Mouse (Mus musculus): ENCODE measurements around the gene Agbl5.

- TF ChIP-seq CTCF (IDR thresholded peaks at IDR 0.05; ENCODE audit: control insufficient read depth, insufficient read depth, insufficient read length), result no peak
- no peak for TF ChIP-seq MAX (IDR thresholded peaks at IDR 0.05)
- no peak for TF ChIP-seq CEBPB (IDR thresholded peaks at IDR 0.05; ENCODE audit: low read depth)
- no peak for TF ChIP-seq USF1 (IDR thresholded peaks at IDR 0.05; ENCODE audit: low read depth)
- TF ChIP-seq MYOG (IDR thresholded peaks at IDR 0.05; ENCODE audit: control insufficient read depth, extremely low read depth, insufficient read length), result no peak
These were observed 15.9 kb upstream of the Agbl5 start for GRCm38 (mm10) chr5:30872574-30872973.
